Mouse (Mus musculus) bone marrow, adult 2 months (tissue): Measurements from ENCODE around the gene Bcl2l12.

Experiments used
- CTCF ChIP-seq: fragments of 200-500 bp; IDR thresholded peaks from 2 replicates; pipeline ENCODE4 v1.5.1; 2011; ENCODE audit warnings: low read length, control low read depth; ENCODE audit not compliant: control insufficient read depth, insufficient read depth
- POLR2A ChIP-seq: fragments of 200-500 bp; IDR thresholded peaks from 2 replicates; pipeline ENCODE4 v1.6.1; 2011; ENCODE audit warnings: low read depth, mild to moderate bottlenecking, control low read depth, low read length, borderline replicate concordance; ENCODE audit not compliant: control insufficient read depth

GRCm38 (mm10) chr7:44955628-44956027 is 42.9 kb downstream of the Bcl2l12 start:
- TF ChIP-seq CTCF (peak; percentile 43; the same call in 1 of the 2 replicates), POLR2A (no peak)
